Mouse (Mus musculus) hindbrain, embryonic 10.5 days (tissue): Measurements from ENCODE around the gene Armcx5. TPM values are rescaled to one million over a fixed set of nuclear protein-coding genes. Genes with fewer than 3 reads are reported as not detected.
"Not testable (repeated sequence)": the region's sequence is repeated elsewhere in the genome, so short reads cannot be mapped to it uniquely, and the experiment has no call there.

ENCODE experiments used
- DNase-seq: peaks from one replicate; pipeline ENCODE4 v3.0.0-alpha.2; 2017; ENCODE audit warnings: low spot score
- H3K27ac ChIP-seq: fragments of 300-500 bp; sonication (generic); 2 replicates; pipeline ENCODE4 v1.5.1; 2016; ENCODE audit warnings: mild to moderate bottlenecking, moderate library complexity
- H3K27me3 ChIP-seq: fragments of 300-500 bp; sonication (generic); 2 replicates; pipeline ENCODE4 v1.6.1; 2016; ENCODE audit warnings: mild to moderate bottlenecking; ENCODE audit not compliant: poor library complexity, insufficient read depth, severe bottlenecking
- H3K36me3 ChIP-seq: fragments of 300-500 bp; sonication (generic); 2 replicates; pipeline ENCODE4 v1.6.1; 2016; ENCODE audit warnings: mild to moderate bottlenecking, moderate library complexity
- H3K4me1 ChIP-seq: fragments of 300-500 bp; sonication (generic); replicated peaks from 2 replicates; pipeline ENCODE4 v1.6.1; 2016; ENCODE audit warnings: mild to moderate bottlenecking
- H3K4me3 ChIP-seq: fragments of 300-500 bp; sonication (generic); 2 replicates; pipeline ENCODE4 v1.5.1; 2016; ENCODE audit warnings: mild to moderate bottlenecking, moderate library complexity
- H3K9me3 ChIP-seq: fragments of 300-500 bp; sonication (generic); 2 replicates; pipeline ENCODE4 v1.6.1; 2016; ENCODE audit warnings: mild to moderate bottlenecking, moderate library complexity
- WGBS: fragments of 180-500 bp; shearing (Covaris S2); methylation state at CpG from one replicate; pipeline ENCODE4 v1.1.7; 2016; 5-methylcytosine and 5-hydroxymethylcytosine counted together
- microRNA counts: library from miRNA; unstranded; fragments of <30 nt; microRNA quantifications from one replicate; lab custom pipeline; 2017
- polyA plus RNA-seq: library from polyadenylated mRNA; unstranded; fragments of >200 nt; fragmentation: Nextera tagmentation; extraction: Ambion mirVana; gene quantifications from 2 replicates; pipeline ENCODE4 v1.2.1, GENCODE M21; 2016

The Armcx5 gene
- polyA plus RNA-seq, 1 experiment from 2014 or later: 8.8 TPM

GRCm38 (mm10) chrX:135768565-135768964 lies 26.0 kb downstream of the Armcx5 start:
- 88% methylated on average over 2 of the region's 2 CpGs for WGBS
- H3K4me1 ChIP-seq: no peaks in the 10 kb centered on the region

GRCm38 (mm10) chrX:135791536-135791935 lies 49.0 kb downstream of the Armcx5 start:
- no peaks in the 10 kb centered on the region for H3K9me3 ChIP-seq
- no peaks in the 10 kb centered on the region for H3K36me3 ChIP-seq
- H3K27ac ChIP-seq: no peak overlapping the region
- 0 out of 2 replicates have a peak, but pooled peaks cover 4% of the 10 kb centered on the region for H3K27me3 ChIP-seq
- no peaks in the 10 kb centered on the region for H3K4me1 ChIP-seq
- no peak for DNase-seq
- no peak overlapping the region for H3K4me3 ChIP-seq

More at GRCm38 (mm10) chrX:135768565-135768964, 26.0 kb downstream of the Armcx5 start:
- H3K4me3 ChIP-seq: no peak overlapping the region
- H3K27ac ChIP-seq: no peak overlapping the region
- DNase-seq: no peak
- peaks cover 5% of the 10 kb centered on the region; the same call in 1 of the 2 replicates for H3K27me3 ChIP-seq
- H3K36me3 ChIP-seq: no peaks in the 10 kb centered on the region
- H3K9me3 ChIP-seq: no peaks in the 10 kb centered on the region

GRCm38 (mm10) chrX:135792326-135792725 lies 49.8 kb downstream of the Armcx5 start:
- Histone ChIP-seq H3K9me3 (no peaks in the 10 kb centered on the region), H3K27ac (no peak overlapping the region), H3K36me3 (no peaks in the 10 kb centered on the region), H3K27me3 (0 out of 2 replicates have a peak, but pooled peaks cover 4% of the 10 kb centered on the region), H3K4me1 (no peaks in the 10 kb centered on the region), H3K4me3 (no peak overlapping the region)
- no peak for DNase-seq
- 80% methylated on average over 6 of the region's 6 CpGs for WGBS

GRCm38 (mm10) chrX:135795591-135796304 lies 53.2 kb downstream of the Armcx5 start:
- H3K4me3 ChIP-seq: peak overlapping the region; percentile 65
- DNase-seq: peak; percentile 66
- H3K36me3 ChIP-seq: peaks cover 21% of the 10 kb centered on the region
- H3K27ac ChIP-seq: peak overlapping the region; percentile 85
- 22% methylated on average over 27 of the region's 27 CpGs for WGBS
- not testable (repeated sequence) for H3K4me1 ChIP-seq, H3K9me3 ChIP-seq, H3K27me3 ChIP-seq

GRCm38 (mm10) chrX:135796305-135797211 lies 54.0 kb downstream of the Armcx5 start:
- H3K4me1 ChIP-seq, H3K27me3 ChIP-seq, H3K9me3 ChIP-seq: not testable (repeated sequence)
- Histone ChIP-seq H3K36me3 (peaks cover 29% of the 10 kb centered on the region), H3K27ac (peak overlapping the region; percentile 85), H3K4me3 (peak overlapping the region; percentile 65)
- DNase-seq: peak; percentile 34
- 20% methylated on average over 26 of the region's 26 CpGs for WGBS

MicroRNAs encoded within 50 kb of the gene (microRNA counts, 519-probe panel; counts per million panel counts)
- microRNA mmu-miR-1970 (lab: Ali Mortazavi, UCI): 1,255 counts per million, percentile 77 among the panel's probes with 10 or more counts

Other genes starting within 250 kb of the Armcx5 start
- not detected in 2 replicates for gene AV320801, start 248.1 kb upstream of the Armcx5 start, polyA plus RNA-seq
- gene Nxf7, start 144.0 kb upstream of the Armcx5 start, polyA plus RNA-seq: not detected in 2 replicates
- not detected in 2 replicates for gene Prame, start 115.0 kb upstream of the Armcx5 start, polyA plus RNA-seq
- gene Tcp11x2, start 48.9 kb upstream of the Armcx5 start, polyA plus RNA-seq: 0.11 TPM in 1 of 2 replicates, not detected in the other
- not detected in 2 replicates for gene Tmsb15a, start 17.5 kb upstream of the Armcx5 start, polyA plus RNA-seq
- 46.1 and 48.6 TPM in 2 replicates for gene Gprasp1, start within 50 bp of the Armcx5 start, polyA plus RNA-seq
- 46.1 and 51.0 TPM in 2 replicates for gene Bhlhb9, start 54.9 kb downstream of the Armcx5 start, polyA plus RNA-seq
- gene Gprasp2, start 96.3 kb downstream of the Armcx5 start, polyA plus RNA-seq: 23.9 and 31.5 TPM in 2 replicates